In genomic region chr7:24947316-24948048, GRCm38 (mm10) we compare ENCODE assay signal across 1 mouse cellular context.
TF ChIP-seq lines count a peak whose summit lies in the region.

No protein-coding gene starts in this region.

TF ChIP-seq in ES-E14, 5 proteins besides CTCF, POLR2A, EP300 and RAD21:
- TF ChIP-seq HCFC1 (IDR thresholded peaks at IDR 0.05; ENCODE audit: borderline replicate concordance, insufficient read depth, low read length): no peak
- TF ChIP-seq ZNF384 (IDR thresholded peaks at IDR 0.05; ENCODE audit: low read depth, low read length): no peak
- no peak for TF ChIP-seq ZC3H11A (IDR thresholded peaks at IDR 0.05; ENCODE audit: borderline replicate concordance, low read depth, low read length)
- no peak for TF ChIP-seq MAFK (IDR thresholded peaks at IDR 0.05; ENCODE audit: insufficient read depth, low read depth, low read length)
- TF ChIP-seq CHD2 (IDR thresholded peaks at IDR 0.05; ENCODE audit: low read depth, low read length): no peak
